Mouse (Mus musculus) adrenal gland, postnatal 36 days (tissue): ENCODE results near the gene Sbf1. TPM values are rescaled to one million over a fixed set of nuclear protein-coding genes. Genes with fewer than 3 reads are reported as not detected.

Experiments
- DNase-seq, 2 experiments: peaks; one replicate each; pipeline ENCODE4 v3.0.0; 2021; ENCODE audit warnings: mixed read lengths in 1 of 2
- total RNA-seq, 2 experiments: library from RNA; stranded (reverse); gene quantifications; 2 replicates each; pipeline ENCODE4 v1.2.3; 2021

Sbf1 gene
- total RNA-seq, 2 experiments from 2014 or later: 76.7 to 88.9 TPM

DNA sequence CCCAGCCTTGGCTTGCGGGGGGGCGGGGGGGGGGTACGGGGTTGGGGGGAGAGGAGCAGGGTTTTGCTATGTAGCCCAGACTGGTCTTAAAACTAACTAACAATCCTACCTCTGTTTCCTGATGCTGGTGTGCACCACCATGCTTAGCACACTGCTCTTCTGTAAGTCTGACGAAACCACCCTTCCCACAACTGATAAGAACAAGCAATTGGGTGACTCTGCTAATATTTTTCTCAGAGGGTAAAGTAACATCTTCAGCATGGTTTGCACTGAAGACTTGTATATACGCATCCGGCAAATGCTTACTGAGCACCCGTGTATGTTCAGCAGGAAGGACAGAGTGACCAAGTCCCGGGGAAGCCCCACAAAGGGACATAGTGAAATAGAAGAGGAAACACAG is 6.2 kb upstream of the Sbf1 start:
- DNase-seq: no peak

DNA sequence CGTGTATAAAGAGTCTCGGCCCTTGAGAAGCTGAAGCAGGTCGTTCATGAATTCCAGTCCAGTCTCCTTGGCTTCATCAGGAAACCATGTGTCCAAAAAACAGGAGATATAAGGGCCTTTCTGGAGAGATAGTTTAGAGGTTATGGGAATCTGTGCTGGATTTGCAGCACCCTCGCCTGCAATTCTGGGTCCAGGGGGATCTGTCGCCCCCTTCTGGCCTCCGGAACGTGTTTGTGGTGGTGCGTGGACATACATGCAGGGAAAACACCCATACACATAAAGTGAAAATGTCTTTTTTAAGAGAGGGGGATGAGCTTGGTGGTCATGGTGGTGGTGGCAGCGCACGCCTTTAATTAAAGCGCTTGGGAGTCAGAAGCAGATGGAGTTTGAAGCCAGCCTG is 1.0 kb upstream of the Sbf1 start:
- peak; percentile 28 to 32 for DNase-seq

DNA sequence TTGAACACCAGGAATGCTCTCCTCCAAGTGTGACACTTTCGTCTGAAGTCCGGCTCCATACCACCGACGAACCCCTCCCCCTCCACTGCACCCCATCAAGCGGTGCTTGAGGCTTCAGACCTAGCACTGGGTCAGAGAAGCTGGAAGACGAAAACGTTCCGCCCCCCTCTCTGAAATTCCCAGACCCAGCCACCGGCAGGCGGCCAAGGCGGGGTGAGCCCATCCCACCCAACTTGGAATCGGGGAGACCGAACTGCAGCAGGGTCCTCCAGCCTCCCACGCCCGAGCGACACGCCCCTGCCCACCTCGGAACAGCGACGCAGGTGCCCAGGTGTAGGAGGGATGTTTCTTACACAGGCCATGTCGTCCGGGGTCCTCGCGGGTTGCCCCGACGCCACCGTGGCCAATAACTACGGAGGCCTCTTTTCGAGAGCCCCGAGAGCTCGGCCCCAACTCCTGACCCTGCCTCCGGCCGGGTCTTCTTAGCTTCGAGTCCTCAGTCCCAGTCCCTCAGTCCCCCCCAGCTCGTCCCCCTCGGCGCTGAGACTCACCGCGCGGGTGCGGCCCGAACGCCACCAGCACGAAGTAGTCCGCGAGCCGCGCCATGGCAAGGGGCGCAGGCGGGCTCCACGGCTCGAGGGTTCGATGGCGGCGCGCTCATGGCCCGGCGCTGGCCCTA is 461 bp downstream of the Sbf1 start:
- DNase-seq: peak; percentile 21 to 31

- DNase-seq: no peak
These were observed 1.0 kb downstream of the Sbf1 start for GRCm38 (mm10) chr15:89314107-89314506.

DNA sequence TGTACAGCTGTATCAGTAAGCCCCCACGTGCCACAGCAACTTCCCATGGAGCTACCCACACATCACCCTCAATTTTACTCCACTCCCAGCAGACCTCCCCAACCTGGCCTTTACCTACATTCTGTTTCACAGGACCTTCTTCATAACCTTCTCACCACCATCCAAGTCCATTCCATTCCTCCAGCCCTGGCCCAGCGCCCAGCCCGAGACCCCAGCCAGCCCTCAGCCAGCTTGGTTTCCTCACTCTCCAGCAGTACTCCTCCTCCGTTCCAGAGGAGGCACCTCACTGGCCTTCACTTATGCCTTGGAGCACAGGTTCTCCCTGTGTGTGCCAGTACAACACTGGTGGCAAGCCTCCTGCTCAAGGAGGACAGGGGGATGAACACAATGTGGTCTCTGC is 1.8 kb downstream of the Sbf1 start:
- no peak for DNase-seq

DNA sequence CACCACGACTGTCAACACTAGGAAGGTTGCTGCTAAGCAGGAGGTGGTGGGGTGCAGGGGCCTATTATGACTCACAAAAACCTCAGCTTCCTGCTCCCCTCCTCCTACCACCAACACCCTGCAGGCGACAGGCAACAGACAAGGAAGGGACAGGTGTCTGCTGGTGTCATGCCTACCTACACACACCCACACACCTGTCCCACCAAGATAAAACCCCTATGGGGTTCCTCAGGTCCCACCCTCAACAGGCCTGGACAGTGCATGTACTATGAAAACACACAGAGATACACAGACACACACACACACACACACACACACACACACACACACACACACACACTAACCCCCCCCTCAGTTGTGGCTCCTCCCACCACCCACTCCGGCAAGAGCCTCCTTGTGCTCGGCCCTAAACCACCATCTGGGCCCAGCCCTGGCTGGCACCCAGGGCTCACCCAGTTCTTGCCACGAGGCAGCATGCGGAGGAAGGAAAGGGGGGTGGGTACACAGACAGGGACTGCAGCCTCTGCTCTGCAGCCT is 5.1 kb downstream of the Sbf1 start:
- no peak for DNase-seq

GRCm38 (mm10) chr15:89308406-89309139 is 6.5 kb downstream of the Sbf1 start:
- DNase-seq: no peak

- no peak for DNase-seq
These were observed 7.7 kb downstream of the Sbf1 start for GRCm38 (mm10) chr15:89307461-89307860.

DNA sequence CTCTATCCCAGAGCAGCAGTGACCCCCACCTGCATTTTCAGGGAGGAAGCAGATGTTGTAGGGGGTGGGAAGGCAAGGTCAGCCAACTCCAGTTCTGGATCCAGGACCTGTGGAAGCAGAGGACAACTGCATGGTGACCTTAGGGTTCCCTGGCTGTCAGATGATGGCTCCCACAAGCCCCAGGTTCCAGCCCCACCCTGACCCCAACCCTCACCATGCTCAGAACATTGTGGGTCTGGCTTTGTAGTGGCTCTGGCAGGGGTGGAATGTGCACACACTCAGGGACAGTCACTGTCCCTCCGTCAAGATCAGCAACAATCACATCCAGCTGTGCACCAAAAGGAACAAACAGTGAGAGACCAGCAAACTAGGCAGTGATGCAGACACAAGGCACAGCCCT is 9.1 kb downstream of the Sbf1 start:
- DNase-seq: no peak

DNA sequence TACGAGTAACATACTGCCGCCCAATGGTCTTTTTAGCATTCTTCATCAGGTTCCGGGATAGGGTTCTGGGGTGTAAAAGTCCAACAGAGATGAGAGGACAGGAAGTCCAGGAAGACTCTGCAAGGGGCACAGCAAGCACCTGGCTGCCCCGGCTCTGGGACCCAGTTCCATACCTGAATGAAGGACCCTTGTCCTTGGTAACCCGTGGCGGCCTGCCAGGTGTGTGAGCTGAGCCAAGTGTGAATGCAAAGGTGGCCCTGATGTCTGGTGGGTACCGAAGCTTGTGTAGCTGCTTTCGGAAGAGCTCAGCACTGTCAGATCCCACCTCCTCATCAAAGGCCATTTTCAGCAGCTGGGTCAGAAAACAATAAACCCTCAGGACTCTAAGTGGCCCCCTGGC is 14.5 kb downstream of the Sbf1 start:
- no peak for DNase-seq

DNA sequence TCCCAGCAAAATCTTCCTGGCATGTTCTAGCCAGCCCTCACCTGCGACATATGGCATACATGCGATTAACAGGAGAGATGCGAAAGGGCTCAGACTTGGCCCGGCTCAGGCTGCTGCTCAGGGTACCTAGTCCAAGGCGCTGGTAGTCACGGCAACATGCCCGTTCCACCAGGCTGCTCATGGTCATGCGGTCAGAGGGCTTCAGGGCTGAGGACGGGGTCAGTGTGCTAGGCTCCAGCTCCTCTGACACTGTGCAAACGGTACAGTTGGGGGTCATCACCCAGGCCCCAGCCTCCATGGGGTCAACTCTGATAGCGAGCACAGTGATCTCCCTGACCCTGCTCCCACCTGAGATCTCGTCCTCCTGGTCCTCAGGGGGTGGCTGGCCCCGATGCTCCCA is 14.9 kb downstream of the Sbf1 start:
- DNase-seq: no peak

GRCm38 (mm10) chr15:89297695-89298094 is 17.4 kb downstream of the Sbf1 start:
- DNase-seq: no peak

- DNase-seq: no peak
These were observed 18.6 kb downstream of the Sbf1 start for GRCm38 (mm10) chr15:89296465-89296864.

- no peak for DNase-seq
These were observed 19.4 kb downstream of the Sbf1 start for GRCm38 (mm10) chr15:89295580-89296165.

GRCm38 (mm10) chr15:89293778-89294177 is 21.3 kb downstream of the Sbf1 start:
- DNase-seq: no peak

DNA sequence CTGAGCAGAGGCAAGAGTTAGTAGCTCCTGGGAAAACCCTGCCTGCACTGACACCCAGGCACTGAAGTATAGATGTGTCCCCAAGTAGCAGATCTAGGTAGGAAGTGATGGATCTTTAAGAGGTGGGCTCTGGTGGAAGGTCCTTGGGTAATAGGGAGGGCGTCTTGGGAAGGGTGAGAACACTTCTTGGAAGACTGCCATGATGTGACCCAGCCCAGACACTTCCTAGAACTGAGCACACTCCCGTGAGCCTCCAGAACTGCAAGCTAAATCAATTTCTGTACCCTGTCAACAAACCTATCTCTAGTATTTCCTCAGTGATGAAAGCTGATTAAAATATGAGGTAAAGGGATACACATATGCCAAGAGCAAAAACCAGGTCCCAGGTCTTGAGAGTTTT is 22.3 kb downstream of the Sbf1 start:
- DNase-seq: no peak

DNA sequence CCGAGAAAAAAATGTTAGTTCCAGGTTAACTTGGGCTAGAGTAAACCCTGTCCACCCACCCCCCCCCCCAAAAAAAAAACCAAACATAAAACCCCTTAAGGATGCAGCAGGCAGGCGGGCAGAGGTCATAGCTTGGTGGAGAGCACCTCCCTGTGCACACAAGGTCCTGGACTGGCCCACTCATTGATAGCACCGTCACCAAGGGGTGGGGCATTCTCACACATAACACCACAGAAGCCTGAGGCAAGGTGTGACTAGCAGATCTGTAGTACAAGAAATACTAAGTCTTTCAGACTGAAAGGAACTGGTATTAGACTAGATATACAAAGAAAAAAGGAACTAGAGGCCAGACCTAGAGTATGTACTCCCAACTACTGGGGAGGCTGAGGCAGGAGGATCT is 23.6 kb downstream of the Sbf1 start:
- no peak for DNase-seq

GRCm38 (mm10) chr15:89289455-89289854 is 25.7 kb downstream of the Sbf1 start:
- DNase-seq: no peak

- DNase-seq: no peak
These were observed 26.8 kb downstream of the Sbf1 start for GRCm38 (mm10) chr15:89288227-89288767.

- no peak for DNase-seq
These were observed 28.5 kb downstream of the Sbf1 start for GRCm38 (mm10) chr15:89286582-89286981.

DNA sequence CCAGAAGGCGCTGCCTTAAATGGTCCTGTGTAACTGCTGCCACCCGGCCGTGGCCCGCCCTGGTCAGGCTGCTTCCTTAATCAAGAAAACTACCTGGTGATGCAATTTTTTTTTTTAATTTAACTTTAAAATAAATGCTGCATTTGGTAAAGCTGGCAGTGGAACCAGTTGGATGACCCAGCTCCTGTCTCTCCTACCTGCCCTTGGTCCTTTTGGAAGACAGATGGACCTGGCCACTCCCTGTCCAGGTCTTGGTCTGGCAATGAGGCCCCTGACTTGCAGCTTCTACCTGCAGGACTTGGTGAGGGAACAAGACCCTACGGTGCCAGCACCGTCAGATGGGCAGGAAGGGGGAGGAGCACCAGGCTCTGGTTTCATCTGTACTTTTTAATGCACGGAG is 29.0 kb downstream of the Sbf1 start:
- DNase-seq: no peak

DNA sequence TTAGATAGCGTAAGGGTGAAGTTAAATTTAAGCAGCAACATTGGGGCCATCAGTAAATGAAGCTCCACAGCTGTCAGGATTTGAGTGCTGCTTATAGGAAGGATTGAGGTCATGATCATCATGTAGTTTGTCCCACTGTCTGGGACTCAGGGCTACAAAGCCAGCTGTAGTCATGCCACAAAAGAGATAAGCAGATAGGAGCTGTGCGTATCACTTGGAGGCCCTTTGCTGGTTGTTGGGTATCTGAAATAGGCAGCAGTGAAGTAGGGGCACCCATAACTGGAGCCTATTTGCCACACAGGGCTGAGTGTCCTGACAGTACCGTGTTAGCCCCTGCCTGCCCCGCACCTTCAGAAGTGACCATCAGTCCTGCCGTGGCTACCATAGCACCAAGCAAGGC is 29.6 kb downstream of the Sbf1 start:
- DNase-seq: no peak

- DNase-seq: no peak
These were observed 30.1 kb downstream of the Sbf1 start for GRCm38 (mm10) chr15:89285004-89285403.
